Mouse (Mus musculus) fat pad, adult 2 months (tissue): Measurements from ENCODE around the gene Ccser1.

Source experiments
- DNase-seq: peaks from one replicate; pipeline ENCODE4 v3.0.0-alpha.2; 2011; ENCODE audit warnings: low read depth, low spot score; ENCODE audit errors: extremely low read depth

Ccser1 gene

DNA sequence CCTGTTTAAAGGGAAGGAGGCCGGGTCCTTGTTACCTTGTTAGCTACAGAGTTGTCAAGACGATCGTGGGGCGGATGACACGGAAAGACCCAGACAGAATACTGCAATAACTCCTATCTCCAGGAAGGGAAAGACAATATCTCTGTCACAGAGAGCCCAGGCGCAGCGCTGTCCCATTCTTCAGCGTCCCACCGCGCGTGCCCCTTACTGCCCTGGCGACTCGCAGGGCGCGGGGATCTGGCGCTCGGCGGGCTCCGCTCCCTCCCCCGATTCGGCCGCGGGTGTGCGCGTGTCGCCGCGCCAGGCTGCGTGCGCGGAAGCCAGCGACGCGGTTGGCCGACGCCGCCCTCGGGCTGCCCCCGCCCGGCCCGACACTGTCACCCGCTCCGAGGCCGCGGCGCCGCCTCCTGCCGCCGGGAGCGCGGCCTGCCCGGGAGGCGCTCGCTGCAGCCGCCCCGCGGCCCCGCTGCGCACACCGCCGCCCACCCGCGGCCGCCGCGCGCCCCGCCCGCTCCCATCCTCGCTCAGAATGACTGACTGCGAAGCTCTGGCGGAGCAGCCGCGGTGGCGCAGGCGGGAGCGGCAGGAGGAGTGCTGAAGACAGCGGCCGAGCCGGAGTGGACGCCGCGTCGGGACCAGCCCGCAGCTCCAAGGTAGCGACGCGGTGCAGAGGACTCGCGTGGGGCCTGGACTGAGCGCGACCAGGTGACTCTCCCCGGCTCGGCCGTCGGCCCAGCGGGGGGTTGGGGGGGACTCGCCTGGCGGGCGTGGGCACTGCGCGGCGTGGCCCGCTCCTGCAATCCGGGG lies at the start of gene Ccser1:
Gene Ccser1, plus strand, starts transcription at position 376 of the 807 bp plus-strand sequence.
- DNase-seq: no peak

DNA sequence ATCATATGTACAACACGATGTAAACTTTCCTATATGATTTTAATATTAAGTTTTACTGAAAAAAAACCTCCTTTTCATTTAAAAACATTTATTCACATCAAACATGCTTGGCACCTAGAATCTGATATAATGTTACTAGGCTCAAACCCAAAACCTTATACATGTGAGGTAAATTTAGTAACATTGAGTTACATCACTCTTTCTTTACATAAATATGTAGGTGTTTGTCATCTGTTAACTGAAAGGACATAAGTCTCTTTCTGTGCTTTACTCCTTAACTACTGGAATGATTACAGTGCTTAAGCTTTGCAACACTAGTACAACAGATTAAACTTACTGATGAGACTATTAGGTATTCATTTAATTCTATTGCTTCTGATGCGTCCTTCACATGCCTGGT lies 43.7 kb upstream of the Ccser1 start:
- no peak for DNase-seq

DNA sequence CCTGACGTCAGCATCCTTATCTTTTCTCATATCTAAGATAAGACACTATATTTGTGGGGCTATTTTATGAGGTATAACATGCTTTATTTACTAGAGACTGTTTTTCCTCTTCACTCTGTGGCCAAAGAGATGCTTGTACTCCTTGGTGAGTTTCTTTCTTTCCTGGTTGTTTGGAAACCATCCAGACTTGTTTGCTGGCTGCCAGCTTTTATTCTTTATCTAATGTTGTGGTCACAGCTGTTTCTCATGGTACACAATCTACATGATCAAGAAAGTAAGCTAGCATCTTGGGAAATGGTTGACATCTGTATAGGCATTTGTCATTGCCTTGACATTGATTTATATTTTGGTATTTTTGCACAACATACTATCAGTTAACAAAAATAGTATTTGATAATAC lies 37.1 kb upstream of the Ccser1 start:
- DNase-seq: no peak

DNA sequence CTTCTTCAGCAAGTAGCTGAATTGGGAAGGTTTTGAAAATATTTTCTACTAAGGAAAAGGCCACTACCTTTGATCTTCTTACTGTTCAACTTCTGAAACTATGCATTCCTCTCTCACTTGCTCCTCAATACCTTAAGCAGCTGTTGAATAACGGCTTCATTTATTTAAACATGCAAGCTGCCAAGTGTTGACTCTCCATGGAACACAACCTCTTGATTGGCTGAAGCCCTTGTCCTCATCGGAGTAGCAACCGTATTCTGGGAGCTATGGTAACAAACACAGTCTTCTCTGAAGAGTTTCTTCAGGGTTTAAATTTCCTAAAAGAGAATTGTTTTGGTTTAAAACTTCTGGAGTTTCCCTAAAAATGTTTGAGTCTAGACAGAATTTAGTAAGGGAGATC lies 27.2 kb upstream of the Ccser1 start:
- no peak for DNase-seq

DNA sequence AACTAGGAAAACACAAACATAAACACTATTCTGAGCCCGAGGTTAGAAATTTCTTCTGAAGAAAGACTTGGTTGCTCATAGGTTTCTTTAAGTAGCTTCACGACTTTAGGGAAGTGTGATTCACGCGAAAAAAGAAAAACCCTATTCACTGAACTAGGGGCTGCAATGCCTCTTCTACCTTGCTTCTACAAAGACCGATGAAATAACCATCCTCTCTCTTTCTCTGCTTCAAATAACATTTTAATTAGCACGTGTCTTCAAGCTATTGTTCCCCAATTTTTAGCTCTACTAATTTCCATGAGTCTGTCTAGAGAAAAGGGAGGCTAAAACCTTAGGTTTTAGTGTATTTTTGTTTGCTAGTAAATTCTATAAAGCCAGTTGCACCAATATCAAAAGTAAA lies 25.5 kb upstream of the Ccser1 start:
- no peak for DNase-seq

DNA sequence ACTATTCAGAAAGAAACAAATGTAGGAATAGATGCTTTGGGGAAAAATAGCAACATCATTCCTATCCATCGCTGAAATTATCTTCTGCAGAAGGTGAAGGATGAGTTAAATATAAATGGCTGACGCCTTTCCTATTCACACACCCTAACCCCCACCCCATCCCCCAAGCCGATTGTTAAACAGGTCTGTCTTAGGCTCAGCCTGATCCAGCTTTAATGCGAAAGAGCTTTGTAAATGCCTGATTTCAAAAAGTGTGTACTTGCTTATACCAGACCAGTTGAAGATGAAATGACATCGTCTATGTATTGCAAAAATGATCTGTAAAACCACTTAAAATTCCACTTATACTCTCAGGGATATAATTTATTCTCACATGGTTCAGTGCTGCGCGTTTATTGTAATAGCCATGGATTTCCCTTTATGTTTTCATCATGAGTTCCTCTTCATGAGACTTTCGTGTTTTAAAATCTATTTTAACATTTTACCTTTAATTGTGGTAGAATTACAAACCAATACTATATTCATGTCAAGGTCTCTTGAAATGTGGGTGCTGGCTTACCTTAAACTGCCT lies 25.0 kb upstream of the Ccser1 start:
- DNase-seq: no peak

DNA sequence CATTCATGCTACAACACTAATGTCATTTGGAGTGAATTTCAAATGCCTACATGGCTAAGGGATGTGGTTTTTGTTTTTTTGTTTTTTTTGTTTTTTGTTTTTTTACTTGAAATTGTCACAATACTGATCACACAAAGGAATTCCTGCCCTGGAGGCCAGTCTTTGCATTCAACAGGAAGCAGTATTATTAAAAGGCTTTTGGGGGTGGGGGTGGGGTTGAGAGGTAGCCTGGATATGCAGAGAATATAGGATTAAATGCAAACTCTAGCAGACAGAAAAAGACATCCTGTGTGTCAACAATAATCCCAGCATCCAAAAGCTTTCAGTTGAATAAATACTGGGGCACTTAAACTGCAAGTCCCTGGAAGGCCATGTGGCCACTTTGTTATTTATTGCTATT lies 24.4 kb upstream of the Ccser1 start:
- no peak for DNase-seq

DNA sequence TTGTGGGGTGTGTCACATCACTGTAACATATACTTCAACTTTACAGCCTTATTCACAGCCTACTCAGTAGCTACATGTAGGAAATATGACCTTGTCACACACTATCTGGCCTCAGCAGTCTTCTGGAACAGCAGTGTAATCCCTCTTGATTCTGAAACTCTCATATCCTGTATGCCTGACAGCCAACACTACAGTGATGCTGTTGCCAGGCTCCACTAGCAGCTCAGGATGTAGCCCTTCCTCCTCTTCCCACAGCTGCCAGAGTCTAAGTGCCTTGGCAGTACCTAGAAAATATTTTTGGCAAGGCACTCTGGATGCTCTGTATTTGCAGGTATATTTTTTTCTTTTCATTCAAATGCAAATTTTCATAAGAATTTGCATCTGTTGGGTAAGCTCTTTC lies 18.0 kb upstream of the Ccser1 start:
- DNase-seq: no peak

DNA sequence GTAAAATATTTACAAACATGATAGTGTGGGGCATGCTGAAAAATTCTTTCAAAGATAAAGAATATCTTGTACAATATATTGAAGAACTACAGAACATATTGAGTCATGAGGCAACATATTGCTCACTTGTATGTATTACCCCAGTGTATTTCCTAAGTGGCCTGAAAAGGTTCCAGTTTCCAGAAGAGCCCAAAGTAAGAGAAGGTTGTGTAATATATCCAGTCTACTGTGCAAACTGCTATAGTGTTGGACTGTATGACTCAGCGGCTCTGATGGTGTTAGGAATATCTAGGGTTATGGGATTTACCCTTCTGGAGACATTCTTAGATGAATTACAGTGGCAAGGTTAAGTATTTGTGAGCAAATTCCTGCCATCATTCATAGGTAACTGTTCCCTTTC lies 13.2 kb upstream of the Ccser1 start:
- DNase-seq: peak; percentile 37

DNA sequence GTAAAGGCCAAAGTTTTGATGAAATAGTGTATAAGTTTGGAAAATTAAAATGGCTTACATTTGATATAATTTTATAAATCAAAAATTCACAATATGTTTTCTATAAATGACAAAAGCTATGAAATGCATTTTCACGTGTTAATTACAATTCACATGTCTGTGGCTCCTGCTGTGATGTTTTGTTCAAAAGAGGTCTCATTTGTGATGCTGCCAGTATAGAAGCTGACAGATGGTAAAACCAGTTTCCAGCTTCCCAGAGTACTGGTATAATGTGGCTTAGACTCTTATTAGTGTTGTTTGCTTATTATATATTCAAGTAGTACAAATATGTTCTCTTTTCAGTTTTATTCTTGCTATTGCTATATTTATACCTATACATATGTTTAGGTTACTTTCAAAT lies 4.0 kb upstream of the Ccser1 start:
- DNase-seq: no peak

DNA sequence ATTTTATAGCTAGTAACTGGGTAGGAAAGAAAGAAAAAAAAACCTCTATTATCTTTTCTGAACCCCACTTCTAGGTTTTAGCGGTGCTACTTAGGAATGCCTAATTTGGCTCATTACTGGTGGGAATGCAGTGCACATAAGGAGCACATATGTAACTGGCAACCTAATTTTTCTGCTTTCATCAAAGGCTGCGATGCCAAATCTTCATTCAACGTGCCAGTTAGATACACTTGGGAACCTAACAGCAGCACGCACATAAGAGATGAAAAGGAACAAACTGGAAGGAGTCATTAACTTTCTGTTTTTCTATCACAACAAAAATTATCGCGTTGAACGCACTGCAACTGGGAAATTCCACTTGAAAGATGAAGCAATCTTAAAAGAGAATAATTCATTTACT lies 2.6 kb upstream of the Ccser1 start:
- DNase-seq: no peak

DNA sequence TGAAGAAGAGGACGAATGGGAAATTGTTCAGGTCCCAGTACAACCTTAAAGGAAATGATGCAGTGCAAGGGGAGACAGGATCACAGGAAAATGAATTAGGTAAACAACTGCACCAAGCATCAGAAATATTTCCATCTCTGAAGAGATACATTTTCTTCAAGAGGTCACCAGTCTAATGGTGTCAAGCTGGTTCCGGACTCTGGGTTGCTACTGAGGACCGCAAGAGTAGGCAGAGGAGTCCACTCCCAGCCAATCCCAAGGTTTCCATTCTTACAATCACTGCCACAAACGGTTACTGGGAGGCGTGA lies 529 bp upstream of the Ccser1 start:
- no peak for DNase-seq

DNA sequence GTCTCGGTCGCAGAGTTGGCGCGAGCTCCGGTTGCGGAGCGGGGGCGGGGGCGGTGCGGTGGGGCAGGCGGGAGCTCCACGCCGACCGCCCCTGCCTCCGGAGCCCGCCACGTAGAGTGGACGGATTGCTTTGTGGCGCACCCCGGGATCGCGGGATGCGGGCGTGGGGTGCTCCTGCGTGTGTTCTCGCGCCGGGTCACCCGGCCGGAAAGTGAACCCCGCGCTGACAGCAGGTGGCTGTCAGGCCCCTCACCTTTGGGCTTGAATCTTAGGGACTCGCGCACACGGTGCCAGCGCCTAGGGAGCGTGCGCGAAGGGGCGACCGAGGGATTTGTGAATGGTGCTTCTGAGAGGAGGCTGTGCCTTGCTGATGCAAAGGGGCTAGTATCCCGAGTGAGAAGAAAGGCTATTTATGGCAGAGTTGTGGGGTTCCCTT lies 650 bp downstream of the Ccser1 start:
- DNase-seq: no peak

DNA sequence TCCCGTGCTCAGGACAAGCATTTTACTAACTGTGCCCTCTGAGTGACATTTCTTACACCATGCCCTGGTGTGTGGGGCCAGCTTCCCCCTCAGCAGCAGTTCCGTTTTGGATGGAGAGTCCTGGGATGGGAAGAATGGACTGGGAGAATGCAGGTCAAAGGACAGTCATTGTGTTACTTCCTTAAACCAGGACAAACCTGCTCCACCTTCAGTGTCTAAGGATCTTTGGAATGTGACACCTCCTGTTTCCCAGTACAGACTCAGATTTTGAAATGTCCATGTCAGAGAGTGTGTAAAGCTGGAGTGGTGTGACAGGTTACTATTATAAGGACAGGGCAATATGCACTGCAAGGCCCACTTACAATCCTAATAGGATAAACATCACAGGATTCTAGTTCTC lies 8.9 kb downstream of the Ccser1 start:
- DNase-seq: no peak

DNA sequence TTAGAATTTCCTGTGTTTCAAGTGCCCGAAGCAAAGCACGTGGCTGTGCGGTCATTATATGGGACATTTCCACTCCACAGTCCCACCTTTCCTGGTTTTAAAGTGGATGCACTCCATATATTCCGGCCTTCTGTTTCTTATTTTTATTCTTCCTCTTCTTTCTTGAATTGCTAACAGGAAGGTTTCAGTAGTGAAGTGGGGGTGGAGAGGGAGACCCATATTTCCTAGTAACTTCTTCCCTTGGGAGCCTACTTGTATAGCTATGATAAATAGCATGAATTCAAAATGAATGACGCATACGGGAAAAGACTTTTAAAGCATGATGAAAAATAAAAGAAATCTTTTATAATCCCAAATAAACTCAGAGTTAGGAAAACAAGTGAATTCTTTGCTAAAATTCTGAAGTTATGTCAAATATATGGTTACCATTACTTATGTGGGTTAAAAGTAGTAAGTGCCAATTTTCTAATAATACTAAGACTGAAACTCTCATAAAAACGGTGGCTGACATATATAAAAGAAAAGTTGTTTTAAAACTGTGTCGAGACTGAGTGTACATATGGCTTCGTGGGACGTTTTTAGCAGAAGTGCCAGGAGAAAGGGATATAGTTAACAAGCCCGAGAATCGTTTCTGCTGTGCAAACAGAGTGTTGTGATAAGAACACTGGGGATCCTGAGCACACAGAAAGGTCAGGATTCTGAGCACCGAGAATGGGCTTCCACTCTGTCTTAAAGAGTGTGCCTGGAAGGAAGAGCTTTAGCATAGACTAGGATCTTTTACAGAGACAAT lies 11.7 kb downstream of the Ccser1 start:
- DNase-seq: no peak

DNA sequence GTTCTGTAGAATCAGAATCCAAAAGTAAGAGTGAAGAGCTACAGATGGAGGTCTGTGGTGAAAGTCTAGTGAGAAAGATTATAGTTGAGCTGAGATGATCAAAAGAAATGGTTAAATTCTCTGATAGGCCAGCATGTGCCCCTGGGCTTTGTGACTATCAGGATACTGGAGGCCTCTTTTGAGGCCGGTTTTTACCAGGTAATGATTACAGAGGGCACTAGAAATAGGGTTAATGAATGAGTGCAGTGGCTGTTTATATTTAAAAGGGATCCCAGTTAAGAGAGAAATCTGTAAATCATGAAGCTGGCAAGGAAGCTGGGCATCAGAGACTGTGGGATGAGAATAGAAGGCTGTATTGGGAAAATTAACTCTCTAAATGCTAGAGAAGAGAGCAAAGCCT lies 23.2 kb downstream of the Ccser1 start:
- no peak for DNase-seq

DNA sequence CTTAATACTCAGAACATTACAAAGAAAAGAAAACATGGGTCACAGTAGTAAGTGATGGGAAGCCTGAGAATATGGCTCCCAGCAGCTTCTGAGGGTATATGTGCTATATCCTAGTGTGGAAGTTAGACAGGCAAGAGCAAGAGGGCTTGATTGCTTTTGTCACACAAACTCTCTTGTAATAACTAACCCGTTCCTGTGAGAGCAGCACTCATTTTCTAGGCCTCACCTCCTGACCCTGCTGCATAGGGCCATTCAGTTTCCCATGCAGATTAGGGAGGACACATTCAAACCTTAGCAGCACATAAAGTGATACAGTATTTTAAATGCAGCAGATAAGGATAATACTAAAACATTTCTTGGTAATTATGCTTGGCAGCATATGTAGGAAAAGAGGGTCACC lies 25.9 kb downstream of the Ccser1 start:
- DNase-seq: no peak

DNA sequence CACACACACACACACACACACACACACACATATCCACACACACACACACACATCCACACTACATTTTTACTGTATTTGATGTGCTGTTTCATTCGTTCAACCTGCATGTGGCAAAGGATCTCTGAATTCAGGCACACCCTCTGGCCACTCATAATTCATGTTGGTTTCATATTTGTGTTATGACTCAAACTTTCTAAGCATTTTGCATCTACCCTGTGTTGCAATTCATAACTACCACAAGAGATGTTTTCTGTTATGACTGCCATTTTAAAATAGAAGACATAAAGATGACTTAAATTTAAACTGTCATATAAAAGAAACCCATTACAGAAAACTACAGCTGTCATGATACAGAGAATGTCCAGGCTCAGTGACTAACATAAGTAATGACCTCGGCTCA lies 26.5 kb downstream of the Ccser1 start:
- DNase-seq: no peak

DNA sequence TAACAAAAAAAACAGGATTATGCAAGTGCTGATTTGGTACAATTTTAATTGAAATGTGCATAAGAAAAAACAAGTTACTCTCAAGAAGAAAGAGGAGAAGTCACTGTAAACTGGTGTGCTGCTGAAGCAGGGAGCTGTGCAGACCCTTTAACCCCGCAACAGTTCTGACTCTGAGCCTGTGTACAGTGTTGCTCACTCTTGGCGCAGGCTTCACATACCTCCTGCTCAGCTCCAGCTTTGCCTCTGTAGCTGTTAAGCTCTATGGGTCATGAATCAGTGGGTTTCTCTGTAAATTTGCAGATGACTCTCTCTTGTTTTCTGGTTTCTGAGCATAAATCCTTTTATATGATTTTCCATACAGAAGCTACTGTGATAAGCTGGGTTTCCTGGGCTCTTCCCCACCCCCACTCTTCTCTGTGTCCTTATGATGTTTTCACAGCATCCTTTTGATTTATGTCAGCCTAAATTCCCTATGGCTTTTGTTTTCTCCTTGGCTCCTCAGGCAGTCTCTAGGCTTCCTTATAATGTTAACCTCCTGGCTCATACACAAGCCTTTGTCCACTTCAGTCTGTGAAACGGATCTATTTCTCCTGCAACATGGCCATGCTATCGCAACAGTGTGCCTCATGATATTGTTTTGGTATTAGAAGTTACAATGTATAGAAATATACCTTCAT lies 30.1 kb downstream of the Ccser1 start:
- DNase-seq: no peak

DNA sequence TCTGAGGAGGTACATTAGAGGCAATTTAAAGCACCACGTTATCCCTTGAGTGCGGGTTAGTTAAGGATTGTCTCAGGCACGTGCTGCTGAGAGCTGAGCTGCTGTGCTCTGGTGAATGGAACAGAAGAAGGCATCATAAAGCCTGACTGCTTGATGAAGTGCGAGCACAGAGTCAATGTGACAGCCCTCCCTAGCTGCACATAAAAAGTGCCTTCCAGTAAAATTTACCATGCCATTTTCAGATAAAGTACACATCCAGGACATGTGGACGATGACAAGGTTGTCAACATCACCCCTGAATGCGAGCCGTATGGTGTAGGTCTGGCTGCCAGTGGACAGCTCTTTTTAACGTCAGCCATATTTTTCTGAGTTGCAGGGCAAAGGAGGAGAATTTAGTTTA lies 35.6 kb downstream of the Ccser1 start:
- DNase-seq: no peak

DNA sequence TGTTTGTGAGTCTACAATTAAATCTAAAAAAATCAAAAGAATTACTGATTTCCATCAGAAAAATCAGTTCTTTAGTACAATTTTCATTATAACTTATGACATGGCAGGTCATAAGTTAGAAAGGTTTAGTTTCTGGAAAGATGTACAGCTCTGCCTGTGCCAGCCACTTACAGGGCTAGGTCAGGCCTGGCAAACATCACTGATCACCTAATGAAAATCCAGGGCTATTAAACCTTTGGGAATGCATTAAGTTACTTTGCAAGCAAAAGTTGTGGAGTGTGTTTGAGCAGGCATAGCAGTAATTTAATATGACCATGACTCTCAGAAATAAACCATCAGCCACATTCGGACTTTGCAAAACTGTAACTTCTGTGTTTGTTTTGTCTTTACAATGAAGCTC lies 36.4 kb downstream of the Ccser1 start:
- DNase-seq: no peak

DNA sequence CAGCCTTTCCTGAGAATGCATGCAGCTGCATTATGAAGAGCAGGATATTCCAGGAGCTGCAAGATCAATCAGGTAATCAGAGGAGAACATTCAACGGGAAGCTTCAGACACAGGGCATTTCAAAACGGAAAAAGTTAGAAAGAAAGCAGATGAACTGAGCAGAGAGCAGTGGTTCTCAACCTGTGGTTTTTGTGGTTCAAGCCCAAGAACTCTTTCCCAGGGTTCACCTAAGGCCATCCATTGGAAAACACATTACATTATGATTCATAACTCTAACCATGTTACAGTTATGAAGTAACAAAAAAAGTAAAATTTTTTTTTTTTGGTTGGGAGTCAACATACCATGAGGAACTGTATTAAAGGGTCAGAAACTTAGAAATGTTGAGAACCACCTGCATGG lies 37.6 kb downstream of the Ccser1 start:
- DNase-seq: no peak
